Comparison of ENCODE assay signal across 22 mouse cellular contexts in the genomic region with DNA sequence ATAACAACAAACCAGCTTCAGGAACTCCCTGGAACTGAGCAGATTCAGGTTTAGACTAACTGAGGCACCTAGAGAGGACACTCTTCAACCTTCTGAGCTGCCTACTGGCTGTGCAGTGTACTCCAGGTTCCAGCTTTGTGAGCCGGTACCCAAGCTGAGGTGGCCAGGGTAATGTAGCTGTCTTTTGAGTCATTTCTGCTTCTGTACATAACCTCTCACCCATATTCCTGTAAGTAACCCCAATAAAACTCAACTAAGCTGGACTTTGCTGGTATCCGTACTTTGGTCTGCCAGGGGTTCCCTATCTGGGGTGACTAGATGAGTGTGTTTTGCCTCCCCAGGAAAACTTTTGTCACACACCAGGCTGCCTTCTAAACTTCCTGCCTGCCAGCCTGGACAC. TPM values are rescaled to one million over a fixed set of nuclear protein-coding genes. Genes with fewer than 3 reads are reported as not detected.
"Had no signal": no experiment of that assay in that cellular context is flagged by ENCODE, and none has a peak within 500 bp of the region (broad histone marks: within the 10 kb centered on the region; RNA-seq: fewer than 3 reads in every experiment).

No protein-coding gene starts in this region.

- H3K4me1 ChIP-seq: midbrain, embryonic 15.5 days had no signal

- ATAC-seq: inflammation-experienced regulatory T-cells, adult 6 months; midbrain, embryonic 15.5 days had no signal

- H3K36me3 ChIP-seq: midbrain, embryonic 15.5 days; neural tube, embryonic 15.5 days had no signal

- H3K27me3 ChIP-seq: lung, embryonic 15.5 days; midbrain, embryonic 12.5 days; midbrain, embryonic 15.5 days; neural tube, embryonic 12.5 days; neural tube, embryonic 15.5 days had no signal

- H3K9ac ChIP-seq: lung, embryonic 15.5 days; midbrain, embryonic 12.5 days; midbrain, embryonic 15.5 days; neural tube, embryonic 12.5 days; neural tube, embryonic 15.5 days had no signal

- H3K9me3 ChIP-seq: lung, embryonic 15.5 days; midbrain, embryonic 12.5 days; midbrain, embryonic 15.5 days; neural tube, embryonic 12.5 days; neural tube, embryonic 15.5 days had no signal

- DNase-seq: kidney, adult 18-20 months; kidney, adult 9 months; kidney, postnatal 25 days; layer of hippocampus, adult 9-11 months; lung, adult 18-20 months; lung, postnatal 10 days; lung, postnatal 4 days; thymus, adult 2 months; thymus, postnatal 14 days; thymus, postnatal 4 days had no signal

- H3K4me3 ChIP-seq: layer of hippocampus, adult 2 months; lung, embryonic 15.5 days; midbrain, embryonic 12.5 days; midbrain, embryonic 15.5 days; neural tube, embryonic 12.5 days; neural tube, embryonic 15.5 days had no signal

- H3K27ac ChIP-seq: layer of hippocampus, adult 2 months; lung, embryonic 15.5 days; midbrain, embryonic 12.5 days; midbrain, embryonic 15.5 days; neural tube, embryonic 12.5 days; neural tube, embryonic 15.5 days; stomach, postnatal 0 days had no signal

- H3K4me2 ChIP-seq: lung, embryonic 15.5 days; midbrain, embryonic 12.5 days; midbrain, embryonic 15.5 days; neural tube, embryonic 12.5 days; neural tube, embryonic 15.5 days had no signal

RNA-seq across cellular contexts. Expression of gene Ankdd1a, which starts 44.7 kb away (rescaled TPM):
- total RNA-seq: megakaryocyte, adult 5-6 weeks had no signal
- polyA plus RNA-seq: inflammation-experienced regulatory T-cells, adult 6 months; kidney, embryonic 16.5 days; limb, embryonic 11.5 days; lung, embryonic 15.5 days; stomach, embryonic 14.5 days had no signal
